Mouse (Mus musculus): ENCODE results near the gene Adgra3. TPM values are rescaled to one million over a fixed set of nuclear protein-coding genes. Genes with fewer than 3 reads are reported as not detected.

Gene Adgra3
- total and polyA plus RNA-seq, 3 experiments: not detected

DNA sequence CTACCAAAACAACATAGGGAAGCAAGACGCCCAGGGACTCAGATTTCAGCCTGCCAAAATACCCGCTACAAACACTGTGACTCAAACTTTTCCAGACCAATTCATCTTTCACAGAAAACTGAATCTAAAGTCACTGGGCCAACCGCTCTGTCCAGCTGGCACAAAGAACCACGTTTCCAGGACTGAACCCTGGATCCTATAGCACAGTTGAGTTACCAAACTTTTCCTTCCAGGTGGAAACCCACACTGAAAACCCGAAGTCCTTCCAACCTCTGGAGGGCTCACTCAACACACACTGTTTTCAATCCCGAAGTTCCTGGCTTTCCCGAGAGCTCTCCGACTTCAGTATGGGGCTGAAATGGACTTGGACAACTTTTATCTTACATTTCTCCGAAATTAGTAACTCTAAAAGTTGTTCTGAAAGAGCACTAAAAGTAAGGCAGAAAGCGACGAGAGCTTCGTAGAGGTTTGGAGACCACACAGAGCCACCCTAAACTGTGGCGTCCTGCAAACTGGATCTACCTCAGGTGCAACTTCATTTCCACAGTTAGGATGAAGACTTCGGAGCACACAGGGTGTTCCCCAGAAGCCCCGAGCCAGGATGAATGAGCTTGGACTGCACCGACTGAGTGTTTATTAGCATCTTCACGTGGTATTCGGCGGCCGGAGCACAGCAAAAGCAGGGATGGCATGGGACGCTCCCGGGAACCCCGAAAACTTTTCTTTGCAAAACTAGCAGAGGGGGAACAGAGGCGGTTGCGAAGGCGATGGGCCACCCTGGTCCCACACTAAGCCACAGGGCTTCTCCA, 990 bp downstream of the Adgra3 start:
- TF ChIP-seq POLR2AphosphoS5 (IDR thresholded peaks at IDR 0.05; ENCODE audit: borderline replicate concordance, low read depth, low read length) (no peak), MEF2A (IDR thresholded peaks at IDR 0.05; ENCODE audit: extremely low read depth, insufficient replicate concordance, low read depth, low read length, poor library complexity, severe bottlenecking) (no peak), POLR2AphosphoS2 (IDR thresholded peaks at IDR 0.05; ENCODE audit: low read length) (no peak), GABPA (IDR thresholded peaks at IDR 0.05; ENCODE audit: low read depth, low read length) (no peak), SIN3A (IDR thresholded peaks at IDR 0.05; ENCODE audit: low read length) (no peak), MYC (IDR thresholded peaks at IDR 0.05; ENCODE audit: low read depth, low read length) (no peak), NELFE (IDR thresholded peaks at IDR 0.05; ENCODE audit: low read depth, low read length) (no peak), RCOR1 (IDR thresholded peaks at IDR 0.05; ENCODE audit: low read depth, low read length) (no peak), UBTF (IDR thresholded peaks at IDR 0.05; ENCODE audit: borderline replicate concordance, insufficient read depth, low read depth, low read length) (no peak), USF2 (IDR thresholded peaks at IDR 0.05; ENCODE audit: borderline replicate concordance in 1 of 2, insufficient read depth in 1 of 2, low read depth in 1 of 2, low read length in 2 of 2) (no peak), USF1 (IDR thresholded peaks at IDR 0.05; ENCODE audit: low read depth, low read length) (no peak), EP300 (IDR thresholded peaks at IDR 0.05; ENCODE audit: low read depth in 1 of 2, low read length in 2 of 2) (no peak), MAZ (IDR thresholded peaks at IDR 0.05; ENCODE audit: low read depth, low read length) (no peak), ELF1 (IDR thresholded peaks at IDR 0.05; ENCODE audit: low read depth, low read length) (no peak), ZNF384 (IDR thresholded peaks at IDR 0.05; ENCODE audit: low read depth, low read length) (no peak), SMC3 (IDR thresholded peaks at IDR 0.05; ENCODE audit: low read depth, low read length) (no peak), GATA1 (IDR thresholded peaks at IDR 0.05; ENCODE audit: low read depth, low read length) (no peak), KAT2A (conservative IDR thresholded peaks at IDR 0.05; ENCODE audit: low read depth, low read length) (no peak), CTCF (IDR thresholded peaks at IDR 0.05 in 2 of 3, conservative IDR thresholded peaks at IDR 0.05 in 1 of 3; ENCODE audit: control insufficient read depth in 1 of 3, insufficient read depth in 1 of 3, low read depth in 2 of 3, low read length in 3 of 3, poor library complexity in 1 of 3, severe bottlenecking in 1 of 3) (no peak)
- Histone ChIP-seq H3K36me3 (ENCODE audit: control insufficient read depth in 1 of 2, insufficient read depth in 2 of 2, low read length in 2 of 2) (no peaks in the 10 kb centered on the region), H3K9me3 (replicated peaks; ENCODE audit: insufficient read depth, low read length) (no peaks in the 10 kb centered on the region), H3K79me2 (ENCODE audit: control insufficient read depth, insufficient read depth, low read length, poor library complexity) (no peaks in the 10 kb centered on the region), H3K4me3 (ENCODE audit: control insufficient read depth in 1 of 2, insufficient read depth in 1 of 2, low read depth in 2 of 2, low read length in 2 of 2) (no peak overlapping the region), H3K9ac (ENCODE audit: control insufficient read depth, low read depth, low read length, poor library complexity, severe bottlenecking) (no peak overlapping the region), H3K4me1 (ENCODE audit: control insufficient read depth in 1 of 2, insufficient read depth in 2 of 2, low read length in 2 of 2) (no peaks in the 10 kb centered on the region), H3K27me3 (ENCODE audit: control insufficient read depth in 1 of 2, insufficient read depth in 2 of 2, low read length in 2 of 2) (no peaks in the 10 kb centered on the region), H3K27ac (ENCODE audit: control insufficient read depth, low read depth, low read length) (no peak overlapping the region)
- DNase-seq (ENCODE audit: low read depth, low spot score): no peak

DNA sequence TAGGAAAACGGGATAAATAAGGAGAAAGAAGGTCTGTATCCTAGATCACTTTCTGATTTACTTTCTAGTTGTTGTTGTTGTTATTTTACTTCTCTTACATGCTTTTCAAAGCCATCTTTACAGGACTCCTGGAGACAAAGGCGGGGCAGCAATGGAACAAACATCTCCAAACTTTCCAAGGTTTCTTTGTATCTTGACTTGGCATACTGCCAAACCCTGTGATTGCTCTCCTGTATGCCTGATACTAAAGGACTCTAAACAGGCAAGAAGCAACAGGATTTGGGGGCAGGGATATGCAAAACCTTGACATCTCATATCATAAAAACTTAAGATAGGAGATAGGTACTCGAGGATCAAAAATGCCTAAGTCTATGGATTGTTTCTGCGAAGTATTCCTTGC, 6.3 kb downstream of the Adgra3 start:
- no peak for DNase-seq (ENCODE audit: low read depth, low spot score)
- Histone ChIP-seq H3K36me3 (ENCODE audit: control insufficient read depth in 1 of 2, insufficient read depth in 2 of 2, low read length in 2 of 2) (no peaks in the 10 kb centered on the region), H3K27ac (ENCODE audit: control insufficient read depth, low read depth, low read length) (no peak overlapping the region), H3K27me3 (ENCODE audit: control insufficient read depth in 1 of 2, insufficient read depth in 2 of 2, low read length in 2 of 2) (no peaks in the 10 kb centered on the region), H3K4me3 (ENCODE audit: control insufficient read depth in 1 of 2, insufficient read depth in 1 of 2, low read depth in 2 of 2, low read length in 2 of 2) (no peak overlapping the region), H3K9me3 (replicated peaks; ENCODE audit: insufficient read depth, low read length) (no peaks in the 10 kb centered on the region), H3K4me1 (ENCODE audit: control insufficient read depth in 1 of 2, insufficient read depth in 2 of 2, low read length in 2 of 2) (no peaks in the 10 kb centered on the region), H3K79me2 (ENCODE audit: control insufficient read depth, insufficient read depth, low read length, poor library complexity) (no peaks in the 10 kb centered on the region), H3K9ac (ENCODE audit: control insufficient read depth, low read depth, low read length, poor library complexity, severe bottlenecking) (no peak overlapping the region)
- TF ChIP-seq RAD21 (IDR thresholded peaks at IDR 0.05; ENCODE audit: low read depth, low read length) (no peak), ELF1 (IDR thresholded peaks at IDR 0.05; ENCODE audit: low read depth, low read length) (no peak), MAFK (IDR thresholded peaks at IDR 0.05; ENCODE audit: borderline replicate concordance, low read depth, low read length) (no peak), ZC3H11A (IDR thresholded peaks at IDR 0.05; ENCODE audit: low read depth, low read length) (no peak), CTCF (IDR thresholded peaks at IDR 0.05 in 2 of 3, conservative IDR thresholded peaks at IDR 0.05 in 1 of 3; ENCODE audit: control insufficient read depth in 1 of 3, insufficient read depth in 1 of 3, low read depth in 2 of 3, low read length in 3 of 3, poor library complexity in 1 of 3, severe bottlenecking in 1 of 3) (no peak), ZNF384 (IDR thresholded peaks at IDR 0.05; ENCODE audit: low read depth, low read length) (no peak), NELFE (IDR thresholded peaks at IDR 0.05; ENCODE audit: low read depth, low read length) (no peak)

Data from MEL (cell line).